Mouse (Mus musculus) limb, embryonic 11.5 days (tissue): ENCODE results near the gene Slc5a4b. TPM values are rescaled to one million over a fixed set of nuclear protein-coding genes. Genes with fewer than 3 reads are reported as not detected.

Source experiments
- ATAC-seq: fragments of 200-750 bp; cut with Nextera tagmentation; 2 replicates; pipeline ENCODE4 v1.8.0; 2017; ENCODE audit warnings: low read depth; ENCODE audit not compliant: insufficient number of reproducible peaks, low FRiP score, low TSS enrichment
- DNase-seq: peaks from one replicate; pipeline ENCODE4 v3.0.0-alpha.2; 2015; ENCODE audit warnings: low spot score
- H3K27ac ChIP-seq: fragments of 300-500 bp; sonication (generic); replicated peaks from 2 replicates; pipeline ENCODE4 v1.5.1; 2014; ENCODE audit warnings: low read depth, mild to moderate bottlenecking, low read length
- H3K27me3 ChIP-seq: fragments of 300-500 bp; sonication (generic); 2 replicates; pipeline ENCODE4 v1.6.1; 2014; ENCODE audit warnings: mild to moderate bottlenecking, low read length, mixed read lengths; ENCODE audit not compliant: control insufficient read depth, insufficient read depth
- H3K36me3 ChIP-seq: fragments of 300-500 bp; sonication (generic); 2 replicates; pipeline ENCODE4 v1.6.1; 2014; ENCODE audit warnings: mild to moderate bottlenecking, low read length, moderate library complexity, mixed read lengths; ENCODE audit not compliant: control insufficient read depth, insufficient read depth
- H3K4me1 ChIP-seq: fragments of 300-500 bp; sonication (generic); 2 replicates; pipeline ENCODE4 v1.6.1; 2014; ENCODE audit warnings: low read length, mixed read lengths; ENCODE audit not compliant: control insufficient read depth, insufficient read depth
- H3K4me2 ChIP-seq: fragments of 300-500 bp; sonication (generic); 2 replicates; pipeline ENCODE4 v1.6.1; 2014; ENCODE audit warnings: low read depth, mild to moderate bottlenecking, moderate library complexity; ENCODE audit not compliant: severe bottlenecking
- H3K4me3 ChIP-seq: fragments of 300-500 bp; sonication (generic); 2 replicates; pipeline ENCODE4 v1.5.1; 2014; ENCODE audit warnings: low read depth, low read length
- H3K9ac ChIP-seq: fragments of 300-500 bp; sonication (generic); 2 replicates; pipeline ENCODE4 v1.6.1; 2014; ENCODE audit warnings: mild to moderate bottlenecking, low read length
- H3K9me3 ChIP-seq: fragments of 300-500 bp; sonication (generic); 2 replicates; pipeline ENCODE4 v1.6.1; 2016; ENCODE audit warnings: low read length; ENCODE audit not compliant: control insufficient read depth
- WGBS: fragments of 180-500 bp; shearing (Covaris S2); extraction: QIAGEN DNeasy Blood & Tissue Kit; methylation state at CpG from one replicate; pipeline ENCODE4 v1.1.7; 2014; 5-methylcytosine and 5-hydroxymethylcytosine counted together
- polyA plus RNA-seq: library from polyadenylated mRNA; unstranded; fragments of >200 nt; fragmentation: Nextera tagmentation; extraction: Ambion mirVana; gene quantifications from 2 replicates; pipeline ENCODE4 v1.2.1, GENCODE M21; 2014

The Slc5a4b gene
- polyA plus RNA-seq, 1 experiment from 2014 or later: not detected

- H3K4me1 ChIP-seq: no peaks in the 10 kb centered on the region
- WGBS: 91% methylated on average over 5 of the region's 5 CpGs
- H3K27ac ChIP-seq: no peak overlapping the region
- no peak overlapping the region for H3K9ac ChIP-seq
- no peak overlapping the region for H3K4me2 ChIP-seq
- no peak overlapping the region for H3K4me3 ChIP-seq
- H3K27me3 ChIP-seq: no peaks in the 10 kb centered on the region
- ATAC-seq (no peak), DNase-seq (no peak)
- no peaks in the 10 kb centered on the region for H3K9me3 ChIP-seq
- no peaks in the 10 kb centered on the region for H3K36me3 ChIP-seq
Observed at GRCm38 (mm10) chr10:76062439-76062838, 48.3 kb downstream of the Slc5a4b start.

DNA sequence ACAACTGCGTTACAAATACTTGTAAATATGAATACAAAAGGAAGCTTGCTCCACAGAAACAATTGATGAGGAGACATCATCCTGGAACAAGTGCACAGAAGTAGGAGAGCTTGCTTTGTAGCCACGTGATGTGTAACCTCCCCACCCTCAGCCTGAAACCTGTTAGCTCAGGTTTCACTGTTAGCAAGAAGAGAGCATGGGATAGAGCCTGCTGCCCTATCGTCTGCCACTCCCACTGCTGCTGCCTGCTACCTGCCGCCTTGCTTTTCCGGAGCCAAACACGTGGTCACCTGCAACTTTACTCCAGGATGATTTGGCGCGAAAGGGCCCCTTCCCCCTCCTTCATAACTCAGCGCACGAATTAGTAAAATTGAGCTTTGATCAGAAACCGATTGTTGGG is 58.9 kb downstream of the Slc5a4b start:
- H3K36me3 ChIP-seq: no peaks in the 10 kb centered on the region
- no peaks in the 10 kb centered on the region for H3K4me1 ChIP-seq
- no peaks in the 10 kb centered on the region for H3K27me3 ChIP-seq
- no peaks in the 10 kb centered on the region for H3K9me3 ChIP-seq
- no peak overlapping the region for H3K9ac ChIP-seq
- ATAC-seq: no peak
- DNase-seq: no peak
- H3K4me2 ChIP-seq: no peak overlapping the region
- WGBS: 79% methylated on average over 11 of the region's 11 CpGs
- no peak overlapping the region for H3K27ac ChIP-seq
- H3K4me3 ChIP-seq: no peak overlapping the region

DNA sequence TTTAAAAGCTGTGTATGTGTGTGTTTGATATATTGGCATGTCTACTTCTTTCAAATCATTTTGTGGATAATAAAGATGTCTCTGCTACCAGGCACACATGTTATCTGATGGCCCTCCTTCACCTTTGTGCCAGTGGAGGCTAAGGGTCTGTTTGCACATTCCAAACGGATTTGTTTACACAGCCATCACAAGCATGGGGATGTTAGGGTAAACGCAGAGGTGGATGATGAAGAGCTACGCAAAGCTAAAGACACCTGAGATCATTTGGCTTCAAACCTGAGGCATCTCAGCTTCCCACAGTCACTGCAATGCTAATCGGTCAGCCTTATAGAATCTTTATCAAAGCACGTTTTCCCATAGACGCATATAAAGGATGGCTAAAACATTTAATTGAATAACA is 61.8 kb downstream of the Slc5a4b start:
- Histone ChIP-seq H3K27me3 (no peaks in the 10 kb centered on the region), H3K4me3 (no peak overlapping the region), H3K36me3 (no peaks in the 10 kb centered on the region), H3K9me3 (no peaks in the 10 kb centered on the region), H3K4me2 (no peak overlapping the region), H3K4me1 (no peaks in the 10 kb centered on the region), H3K9ac (no peak overlapping the region), H3K27ac (no peak overlapping the region)
- WGBS: 50% methylated on average over 6 of the region's 6 CpGs
- no peak for ATAC-seq
- no peak for DNase-seq

- no peaks in the 10 kb centered on the region for H3K9me3 ChIP-seq
- H3K36me3 ChIP-seq: no peaks in the 10 kb centered on the region
- ATAC-seq: no peak
- no peak overlapping the region for H3K27ac ChIP-seq
- DNase-seq: no peak
- no peak overlapping the region for H3K4me3 ChIP-seq
- H3K4me2 ChIP-seq: no peak overlapping the region
- 51% methylated on average over 5 of the region's 5 CpGs for WGBS
- no peaks in the 10 kb centered on the region for H3K27me3 ChIP-seq
- no peaks in the 10 kb centered on the region for H3K4me1 ChIP-seq
- H3K9ac ChIP-seq: no peak overlapping the region
Observed at GRCm38 (mm10) chr10:76047182-76047869, 63.4 kb downstream of the Slc5a4b start.

DNA sequence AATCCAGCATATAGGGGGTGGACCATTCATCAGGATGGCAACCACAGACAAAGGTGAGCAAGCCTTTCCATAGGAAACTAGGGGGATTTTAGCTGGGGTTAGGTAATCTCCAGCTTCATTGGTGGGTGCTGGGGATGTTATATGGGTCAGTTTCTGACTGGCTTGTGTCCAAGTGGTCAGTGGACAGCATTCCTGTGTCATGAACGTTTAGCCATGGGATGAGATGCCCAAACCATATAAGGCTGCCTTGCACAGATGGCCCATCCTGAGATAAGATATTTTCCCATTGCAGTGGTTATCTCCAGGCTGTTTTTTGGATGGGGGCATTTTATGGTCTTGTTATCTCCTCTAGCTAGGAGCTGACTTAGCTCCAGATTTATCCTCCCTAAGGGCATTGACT is 64.0 kb downstream of the Slc5a4b start:
- Histone ChIP-seq H3K4me3 (no peak overlapping the region), H3K9ac (no peak overlapping the region), H3K36me3 (no peaks in the 10 kb centered on the region), H3K9me3 (no peaks in the 10 kb centered on the region), H3K4me1 (no peaks in the 10 kb centered on the region), H3K27ac (no peak overlapping the region), H3K27me3 (no peaks in the 10 kb centered on the region), H3K4me2 (no peak overlapping the region)
- ATAC-seq: no peak
- no peak for DNase-seq
- WGBS: 43% methylated on average over 1 of the region's 1 CpGs

DNA sequence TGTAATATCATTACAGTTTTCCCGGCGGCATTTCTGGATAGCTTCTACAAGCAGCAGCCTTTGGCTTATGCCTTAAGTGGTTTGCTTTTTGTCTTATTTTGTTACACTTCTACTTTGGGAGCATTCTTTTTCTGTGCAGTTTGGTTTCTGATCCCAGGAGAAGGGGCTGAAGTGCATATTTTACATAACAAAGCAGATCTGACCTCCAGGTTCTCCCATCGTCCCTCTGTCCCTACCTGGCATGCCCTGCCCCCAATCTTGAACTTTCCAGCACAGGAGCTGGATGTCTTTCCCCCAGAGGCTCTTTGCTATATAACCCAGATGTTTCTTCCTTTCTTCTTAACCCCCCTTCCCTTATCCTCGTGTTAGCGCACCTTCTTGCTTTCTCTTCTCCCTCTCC is 65.4 kb downstream of the Slc5a4b start:
- Histone ChIP-seq H3K4me3 (no peak overlapping the region), H3K9me3 (no peaks in the 10 kb centered on the region), H3K4me2 (no peak overlapping the region), H3K36me3 (peaks cover 4% of the 10 kb centered on the region), H3K9ac (no peak overlapping the region), H3K27me3 (no peaks in the 10 kb centered on the region), H3K4me1 (no peaks in the 10 kb centered on the region), H3K27ac (no peak overlapping the region)
- WGBS: 45% methylated on average over 5 of the region's 5 CpGs
- ATAC-seq (no peak), DNase-seq (no peak)

GRCm38 (mm10) chr10:76036962-76037361 is 73.8 kb downstream of the Slc5a4b start:
- Histone ChIP-seq H3K27ac (no peak overlapping the region), H3K9ac (no peak overlapping the region), H3K36me3 (peaks cover 28% of the 10 kb centered on the region), H3K4me3 (no peak overlapping the region), H3K4me1 (no peaks in the 10 kb centered on the region), H3K4me2 (no peak overlapping the region), H3K9me3 (no peaks in the 10 kb centered on the region), H3K27me3 (no peaks in the 10 kb centered on the region)
- WGBS: 96% methylated on average over 5 of the region's 5 CpGs
- ATAC-seq: no peak
- no peak for DNase-seq

DNA sequence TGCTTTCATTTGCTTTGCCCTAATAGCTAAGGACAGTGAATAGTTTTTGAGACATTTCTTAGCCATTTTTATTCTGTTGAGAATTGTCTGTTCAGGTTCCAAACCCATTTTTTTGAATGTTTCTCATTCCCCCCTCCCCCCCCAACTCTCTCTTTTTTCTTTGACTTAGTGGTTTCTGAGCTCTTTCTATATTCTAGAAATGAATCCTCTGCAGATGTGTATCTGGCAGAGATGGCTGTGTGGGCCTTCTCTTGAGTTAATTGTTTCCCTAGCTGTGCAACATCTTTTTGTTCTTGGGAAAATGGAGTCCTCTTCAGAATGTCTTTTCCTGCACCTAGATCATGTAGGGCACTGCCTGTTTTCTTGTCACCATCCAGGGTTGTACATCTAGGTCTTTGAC is 75.5 kb downstream of the Slc5a4b start:
- H3K27ac ChIP-seq: no peak overlapping the region
- H3K4me3 ChIP-seq: no peak overlapping the region
- H3K36me3 ChIP-seq: peaks cover 23% of the 10 kb centered on the region
- no peaks in the 10 kb centered on the region for H3K4me1 ChIP-seq
- DNase-seq (no peak), ATAC-seq (no peak)
- H3K4me2 ChIP-seq: no peak overlapping the region
- H3K9ac ChIP-seq: no peak overlapping the region
- no peaks in the 10 kb centered on the region for H3K27me3 ChIP-seq
- H3K9me3 ChIP-seq: no peaks in the 10 kb centered on the region

- Histone ChIP-seq H3K4me1 (no peaks in the 10 kb centered on the region), H3K36me3 (peaks cover 12% of the 10 kb centered on the region), H3K9ac (no peak overlapping the region), H3K4me3 (no peak overlapping the region), H3K27ac (no peak overlapping the region), H3K4me2 (no peak overlapping the region), H3K27me3 (no peaks in the 10 kb centered on the region), H3K9me3 (no peaks in the 10 kb centered on the region)
- 94% methylated on average over 8 of the region's 8 CpGs for WGBS
- ATAC-seq (no peak), DNase-seq (no peak)
Observed at GRCm38 (mm10) chr10:76034001-76034600, 76.7 kb downstream of the Slc5a4b start.
